Mouse (Mus musculus) heart, adult 2 months (tissue): ENCODE data around the gene Vmn1r4.

ENCODE experiments used
- CTCF ChIP-seq: fragments of 200-600 bp; IDR thresholded peaks from 2 replicates; pipeline ENCODE4 v1.8.1; 2022; ENCODE audit warnings: antibody characterized with exemption, mild to moderate bottlenecking, moderate library complexity
- EP300 ChIP-seq: fragments of 200-500 bp; IDR thresholded peaks from 2 replicates; pipeline ENCODE4 v1.6.1; 2011; ENCODE audit warnings: low read depth, low read length, control low read depth; ENCODE audit not compliant: insufficient read depth
- POLR2A ChIP-seq: fragments of 200-500 bp; IDR thresholded peaks from 2 replicates; pipeline ENCODE4 v1.6.1; 2011; ENCODE audit warnings: mild to moderate bottlenecking, low read depth, low read length, control low read depth; ENCODE audit not compliant: insufficient read depth

- TF ChIP-seq CTCF (no peak), POLR2A (no peak), EP300 (no peak)
Observed at GRCm38 (mm10) chr6:56888561-56888960, 35.3 kb upstream of the Vmn1r4 start.
